Mouse (Mus musculus): ENCODE results near the gene AA986860. TPM values are rescaled to one million over a fixed set of nuclear protein-coding genes. Genes with fewer than 3 reads are reported as not detected.

AA986860 gene
- 4.5 TPM for polyA plus RNA-seq (2014; fragmentation: Illumina TruSeq; extraction: RNeasy Lipid Tissue Mini Kit (QIAGEN cat#74804); ENCODE audit: low read depth, low replicate concordance)

DNA sequence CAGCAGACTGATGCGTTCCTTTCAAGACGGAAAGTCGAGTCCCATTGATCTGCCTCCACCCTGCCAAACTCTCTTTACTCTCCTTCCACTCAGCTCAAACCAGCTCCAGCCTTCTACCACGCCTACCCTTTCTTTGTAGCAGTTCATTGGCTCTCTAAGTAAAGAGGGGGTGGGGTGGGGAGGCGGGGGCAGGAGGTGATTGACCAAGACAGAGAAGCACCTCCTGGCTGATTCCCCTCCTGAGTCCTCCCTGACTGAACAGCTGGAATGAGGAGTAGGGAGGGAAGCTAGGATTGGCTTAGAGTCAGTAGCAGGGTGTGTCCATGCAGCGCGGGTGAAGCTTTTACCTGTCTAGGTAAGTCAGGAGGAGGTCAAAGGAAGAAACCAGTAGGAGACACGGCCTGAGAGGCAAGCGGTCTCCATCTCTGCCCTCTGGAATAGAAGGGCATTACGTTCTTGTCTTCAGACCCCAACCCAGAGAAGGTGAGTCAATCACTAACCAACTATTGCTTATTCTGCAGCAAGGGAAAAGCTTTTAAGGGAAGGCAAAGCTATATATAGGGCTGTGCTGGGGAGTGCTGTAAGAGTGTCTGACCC lies at the start of gene AA986860:
AA986860 (plus strand) TSS at position 236 of the 597 bp plus-strand sequence.

DNA sequence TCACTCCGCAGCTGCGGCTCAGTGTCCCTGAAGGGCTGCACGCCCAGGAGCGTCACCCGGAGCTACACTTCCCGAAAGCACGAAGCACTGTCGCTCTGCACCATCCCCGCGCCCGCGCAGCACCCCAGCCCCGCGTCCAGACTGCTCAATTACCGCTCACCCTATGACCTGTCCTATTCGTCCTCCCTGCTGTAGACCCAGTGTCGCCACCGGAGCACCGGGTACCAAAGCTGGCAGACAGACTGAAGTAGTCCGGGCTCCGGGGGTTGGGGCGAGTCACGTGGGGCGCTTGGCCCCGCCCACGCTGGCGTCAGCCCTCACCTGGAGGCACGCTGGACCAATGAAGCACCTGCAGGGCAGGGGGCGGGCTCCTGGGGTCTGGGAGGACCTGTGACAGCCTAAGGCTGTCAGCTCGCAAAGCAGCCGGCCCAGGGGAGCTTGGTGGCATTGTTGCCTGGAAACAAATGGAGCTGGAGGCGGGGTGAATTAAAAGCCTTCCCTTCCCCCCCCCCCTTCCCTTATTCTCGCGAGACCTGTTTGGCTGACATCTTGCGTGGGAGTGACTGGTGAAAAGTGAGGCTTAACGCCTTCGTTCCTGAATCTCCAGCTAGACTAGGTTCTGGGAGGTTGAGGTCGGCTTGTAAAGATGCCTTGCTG lies 16.1 kb upstream of the AA986860 start, which contains the start of gene Gm29427:
Gm29427 (minus strand) TSS at position 239 of the 657 bp plus-strand sequence.

DNA sequence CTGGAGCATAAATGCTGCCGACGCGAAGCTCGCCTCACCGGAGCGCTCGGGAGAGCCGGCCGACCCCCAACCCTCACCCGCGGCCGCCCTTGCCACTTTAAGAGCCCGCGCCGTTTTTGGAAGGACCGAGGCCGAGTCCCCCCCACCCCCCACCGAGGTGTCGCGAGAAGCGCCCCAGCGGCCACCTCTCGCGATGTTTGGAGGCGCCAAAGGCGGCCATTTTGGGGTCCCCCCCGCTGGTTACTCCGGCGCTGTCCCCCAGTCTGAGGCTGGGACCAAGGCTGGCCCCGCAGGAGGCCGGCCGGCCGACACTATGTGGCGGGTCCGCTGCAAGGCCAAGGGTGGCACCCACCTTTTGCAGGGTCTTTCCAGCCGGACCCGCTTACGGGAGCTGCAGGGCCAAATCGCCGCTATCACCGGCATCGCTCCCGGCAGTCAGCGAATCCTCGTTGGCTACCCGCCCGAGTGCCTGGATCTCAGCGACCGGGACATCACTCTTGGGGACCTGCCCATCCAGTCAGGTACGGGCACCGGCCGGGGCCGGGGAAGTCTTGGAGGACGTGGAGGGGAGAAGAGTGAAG lies 14.4 kb upstream of the AA986860 start, which contains the start of gene Yod1:
Yod1 (plus strand) TSS at position 37 of the 581 bp plus-strand sequence.

GRCm38 (mm10) chr1:130729153-130729552 lies 2.6 kb upstream of the AA986860 start, which contains the start of gene Pfkfb2:
TSS of gene Pfkfb2 (minus strand) at chr1:130729253.

Other genes with a start within 250 kb of the AA986860 start
- gene Zp3r, start 102.4 kb upstream of the AA986860 start, polyA plus RNA-seq (2014; fragmentation: Illumina TruSeq; extraction: RNeasy Lipid Tissue Mini Kit (QIAGEN cat#74804); ENCODE audit: low read depth, low replicate concordance) = not detected
- 17.3 TPM for gene C4bp, start 70.3 kb upstream of the AA986860 start, polyA plus RNA-seq (2014; fragmentation: Illumina TruSeq; extraction: RNeasy Lipid Tissue Mini Kit (QIAGEN cat#74804); ENCODE audit: low read depth, low replicate concordance)
- gene Gm29427, start 16.2 kb upstream of the AA986860 start, polyA plus RNA-seq (2014; fragmentation: Illumina TruSeq; extraction: RNeasy Lipid Tissue Mini Kit (QIAGEN cat#74804); ENCODE audit: low read depth, low replicate concordance) = 1.4 TPM
- 17.3 TPM for gene Yod1, start 14.6 kb upstream of the AA986860 start, polyA plus RNA-seq (2014; fragmentation: Illumina TruSeq; extraction: RNeasy Lipid Tissue Mini Kit (QIAGEN cat#74804); ENCODE audit: low read depth, low replicate concordance)
- 46.4 TPM for gene Pfkfb2, start 2.7 kb upstream of the AA986860 start, polyA plus RNA-seq (2014; fragmentation: Illumina TruSeq; extraction: RNeasy Lipid Tissue Mini Kit (QIAGEN cat#74804); ENCODE audit: low read depth, low replicate concordance)
- 0.73 TPM for gene Fcamr, start 68.9 kb downstream of the AA986860 start, polyA plus RNA-seq (2014; fragmentation: Illumina TruSeq; extraction: RNeasy Lipid Tissue Mini Kit (QIAGEN cat#74804); ENCODE audit: low read depth, low replicate concordance)
- 2,676 TPM for gene Pigr, start 94.7 kb downstream of the AA986860 start, polyA plus RNA-seq (2014; fragmentation: Illumina TruSeq; extraction: RNeasy Lipid Tissue Mini Kit (QIAGEN cat#74804); ENCODE audit: low read depth, low replicate concordance)
- gene Fcmr, start 133.7 kb downstream of the AA986860 start, polyA plus RNA-seq (2014; fragmentation: Illumina TruSeq; extraction: RNeasy Lipid Tissue Mini Kit (QIAGEN cat#74804); ENCODE audit: low read depth, low replicate concordance) = 8.6 TPM
- gene Il24, start 155.5 kb downstream of the AA986860 start, polyA plus RNA-seq (2014; fragmentation: Illumina TruSeq; extraction: RNeasy Lipid Tissue Mini Kit (QIAGEN cat#74804); ENCODE audit: low read depth, low replicate concordance) = not detected
- gene Il20, start 179.5 kb downstream of the AA986860 start, polyA plus RNA-seq (2014; fragmentation: Illumina TruSeq; extraction: RNeasy Lipid Tissue Mini Kit (QIAGEN cat#74804); ENCODE audit: low read depth, low replicate concordance) = not detected
- not detected for gene Il19, start 208.1 kb downstream of the AA986860 start, polyA plus RNA-seq (2014; fragmentation: Illumina TruSeq; extraction: RNeasy Lipid Tissue Mini Kit (QIAGEN cat#74804); ENCODE audit: low read depth, low replicate concordance)

Measured in sigmoid colon, adult 10 weeks (tissue).